Mouse (Mus musculus): ENCODE measurements around the gene Gpr153. TPM values are rescaled to one million over a fixed set of nuclear protein-coding genes. Genes with fewer than 3 reads are reported as not detected.

The Gpr153 gene
- polyA plus RNA-seq, 1 experiment from 2014 or later, result 3.0 TPM

DNA sequence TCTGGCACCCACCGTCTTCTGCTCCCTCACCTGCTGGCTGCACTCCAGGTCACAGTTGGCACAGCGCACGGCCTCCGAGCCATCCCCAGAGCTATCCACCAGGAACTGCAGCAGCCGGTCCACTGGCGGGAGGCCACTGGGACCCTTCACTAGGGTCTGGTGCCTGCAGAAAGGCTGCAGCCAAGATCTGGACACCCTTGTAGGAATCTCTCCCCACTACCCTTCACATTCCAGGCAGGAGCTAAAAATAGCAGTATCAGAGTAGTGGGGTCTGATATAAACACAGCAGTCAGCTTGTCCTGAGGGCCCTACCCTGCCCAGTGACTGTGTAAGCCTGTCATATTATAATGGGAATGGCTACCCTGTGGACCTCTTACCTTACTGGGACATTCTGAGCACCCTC is 43.6 kb downstream of the Gpr153 start:
- Histone ChIP-seq H3K27me3 (ENCODE audit: low read depth, poor library complexity, severe bottlenecking) (peaks cover 73% of the 10 kb centered on the region), H3K4me1 (peaks cover 40% of the 10 kb centered on the region), H3K9me3 (replicated peaks) (no peaks in the 10 kb centered on the region), H3K4me3 (no peak overlapping the region), H3K36me3 (no peaks in the 10 kb centered on the region), H3K27ac (no peak overlapping the region)
- 94% methylated on average over 6 of the region's 6 CpGs for WGBS
- no peak for DNase-seq (ENCODE audit: low spot score)

DNA sequence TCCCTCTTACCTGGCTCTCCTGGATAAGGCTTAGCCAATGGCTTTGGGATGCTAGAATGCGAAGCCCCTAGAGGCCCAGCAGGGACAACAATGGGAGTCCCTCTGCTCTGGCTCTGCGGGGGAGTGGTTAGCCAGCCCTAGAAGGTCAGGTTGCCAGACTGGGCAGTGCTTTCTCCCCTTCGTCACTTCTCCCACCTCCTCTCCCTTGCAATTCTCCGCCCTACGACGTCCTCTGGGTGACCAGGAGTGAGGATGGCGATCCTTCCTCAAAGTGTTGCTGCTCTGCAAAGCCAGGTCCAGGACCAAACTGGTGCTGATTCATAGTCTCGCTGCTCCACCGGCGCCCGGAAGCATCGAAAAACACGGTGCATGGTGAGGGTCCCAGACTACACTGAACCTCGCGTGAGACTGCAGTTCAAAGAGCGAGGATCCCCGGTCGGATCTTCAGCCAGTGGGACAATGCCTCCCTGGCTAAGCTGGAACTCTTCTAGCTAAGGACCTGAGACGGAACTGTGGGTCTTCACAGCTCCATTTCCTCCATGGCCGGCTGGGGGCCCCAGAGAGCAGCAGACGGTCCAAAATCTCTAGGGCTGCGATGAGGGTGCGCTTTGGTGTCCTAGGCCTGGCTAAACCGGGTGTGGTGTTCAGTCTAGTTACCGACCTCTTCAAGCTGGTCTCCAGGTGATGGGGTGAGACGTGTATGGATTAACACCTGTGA is 44.6 kb downstream of the Gpr153 start, which contains the start of gene Rnf207:
Gene Rnf207, minus strand, starts transcription at position 477 of the 718 bp plus-strand sequence.
- Histone ChIP-seq H3K4me1 (peaks cover 30% of the 10 kb centered on the region), H3K27ac (0 out of 2 replicates have a peak within 1 kb of the TSS, but pooled peaks have one; percentile 31), H3K9me3 (replicated peaks) (no peaks in the 10 kb centered on the region), H3K36me3 (no peaks in the 10 kb centered on the region), H3K27me3 (ENCODE audit: low read depth, poor library complexity, severe bottlenecking) (peaks cover 63% of the 10 kb centered on the region), H3K4me3 (peak within 1 kb of the TSS; percentile 37)
- WGBS, result 2% methylated on average over 26 of the region's 26 CpGs
- DNase-seq (ENCODE audit: low spot score), result peak; percentile 61

DNA sequence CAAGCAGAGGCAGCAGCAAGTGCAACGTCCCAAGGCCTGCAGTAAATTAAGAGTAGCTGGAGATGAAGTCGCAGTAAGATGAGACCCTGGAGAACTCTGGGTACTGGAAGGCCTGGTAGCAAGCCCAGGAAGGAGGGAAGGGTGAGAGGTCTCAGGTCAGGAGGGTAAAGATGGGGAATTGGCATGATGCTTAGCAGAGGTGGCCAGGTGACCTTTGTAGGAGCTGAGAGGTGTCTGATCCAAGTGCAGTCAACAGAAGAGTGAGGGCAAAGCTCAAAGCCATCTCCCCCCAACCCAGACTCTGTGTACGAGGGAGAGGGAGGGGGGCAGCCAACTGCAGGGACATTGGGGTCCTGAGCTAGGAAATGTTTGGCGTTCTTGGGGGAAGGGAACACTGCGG is 47.4 kb downstream of the Gpr153 start:
- Histone ChIP-seq H3K4me3 (no peak overlapping the region), H3K27me3 (ENCODE audit: low read depth, poor library complexity, severe bottlenecking) (peaks cover 35% of the 10 kb centered on the region), H3K36me3 (no peaks in the 10 kb centered on the region), H3K9me3 (replicated peaks) (no peaks in the 10 kb centered on the region), H3K4me1 (peaks cover 11% of the 10 kb centered on the region), H3K27ac (no peak overlapping the region)
- DNase-seq (ENCODE audit: low spot score), result no peak
- WGBS, result 47% methylated on average over 5 of the region's 5 CpGs

DNA sequence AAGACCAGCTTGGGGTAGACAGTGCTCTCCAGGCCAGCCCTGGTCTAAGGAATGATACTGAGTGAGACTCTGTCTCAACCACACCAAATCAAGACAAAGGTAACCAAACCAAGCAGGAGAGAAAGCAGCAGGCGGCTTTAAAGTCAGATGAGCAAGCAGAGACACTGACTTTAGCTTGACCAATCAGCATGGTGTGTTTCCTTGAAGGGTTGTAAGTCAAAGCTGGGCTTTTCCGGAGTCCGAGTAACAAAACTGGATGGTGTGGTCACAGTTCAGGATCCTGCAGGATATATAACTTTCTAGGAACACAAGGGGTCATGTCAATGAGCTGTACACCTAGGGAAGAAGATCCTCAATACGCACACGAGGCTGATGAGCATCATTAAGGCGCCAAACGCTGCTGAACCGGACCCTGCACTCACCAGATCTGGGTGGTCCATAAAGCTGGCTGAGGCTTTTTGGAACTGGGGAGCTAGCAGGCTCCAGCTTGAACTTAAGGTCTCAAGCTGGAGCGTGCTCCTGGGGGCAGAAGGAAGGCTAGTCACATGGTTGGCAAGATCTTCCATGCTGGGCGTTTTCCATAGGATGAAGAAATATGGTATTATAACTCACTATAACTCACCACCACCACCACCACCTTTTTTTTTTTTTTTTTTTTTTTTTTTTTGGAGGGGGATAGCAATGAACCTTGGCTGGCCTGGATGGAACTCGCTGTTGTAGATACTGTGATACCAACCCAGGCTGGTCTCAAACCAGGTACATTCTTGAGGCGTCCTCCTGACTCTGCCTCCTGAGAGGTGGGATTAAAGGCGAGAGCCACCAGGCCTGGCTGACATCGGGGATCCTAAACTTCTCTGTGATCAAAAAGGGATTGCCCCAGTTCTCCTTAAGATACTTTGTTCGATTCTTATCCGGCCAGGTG is 50.9 kb downstream of the Gpr153 start:
- no peaks in the 10 kb centered on the region for H3K9me3 ChIP-seq (replicated peaks)
- WGBS, result 56% methylated on average over 16 of the region's 16 CpGs
- peaks cover 30% of the 10 kb centered on the region for H3K36me3 ChIP-seq
- peaks cover 6% of the 10 kb centered on the region; the same call in 1 of the 2 replicates for H3K27me3 ChIP-seq (ENCODE audit: low read depth, poor library complexity, severe bottlenecking)
- peaks cover 17% of the 10 kb centered on the region for H3K4me1 ChIP-seq
- peak overlapping the region; percentile 95 for H3K27ac ChIP-seq
- H3K4me3 ChIP-seq, result peak overlapping the region; percentile 94
- DNase-seq (ENCODE audit: low spot score), result no peak

DNA sequence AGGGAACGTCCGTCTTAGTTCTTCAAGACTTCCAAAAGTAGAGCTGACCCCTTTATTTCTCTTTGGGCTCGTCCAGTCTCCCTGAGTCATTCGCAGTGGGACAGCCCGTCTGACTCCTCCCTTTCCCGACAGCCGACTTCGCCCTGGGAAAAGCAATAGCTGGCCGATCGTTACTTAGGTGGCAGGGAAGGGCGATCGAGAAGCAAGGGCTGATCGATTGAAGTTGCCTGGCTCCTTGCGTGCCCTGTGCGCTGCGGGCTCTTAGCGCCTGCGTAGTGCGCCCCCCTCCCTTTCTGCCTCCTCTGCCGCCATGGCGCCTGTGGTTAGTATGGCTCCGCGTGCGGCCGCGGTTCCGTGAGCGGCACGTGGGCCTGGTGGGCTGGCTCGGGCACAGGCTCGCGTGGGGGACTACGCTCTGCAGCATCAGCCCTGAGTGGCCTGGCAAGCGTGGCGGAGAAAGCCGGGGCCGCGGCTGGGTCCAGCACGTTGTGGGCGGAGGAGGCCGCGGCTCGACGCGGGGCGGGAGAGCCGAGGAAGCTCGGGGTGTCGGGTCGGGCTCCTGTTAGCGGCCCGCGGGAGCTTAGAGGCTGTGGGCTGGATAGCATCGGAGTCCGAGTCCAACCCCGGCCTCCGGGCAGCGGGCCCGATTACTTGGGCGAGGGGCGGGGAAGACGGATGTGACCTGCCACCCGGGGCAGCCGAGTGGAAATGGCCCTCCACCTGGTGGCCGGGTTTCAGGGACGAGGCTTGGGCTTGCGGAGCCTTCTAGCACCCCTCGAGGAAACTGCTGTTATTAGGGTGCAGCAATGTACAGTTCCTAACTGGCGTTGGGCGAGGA is 51.8 kb downstream of the Gpr153 start, which contains the start of gene Rpl22:
Gene Rpl22, plus strand, starts transcription at position 169 of the 838 bp plus-strand sequence.
- under 1% methylated on average over 69 of the region's 70 CpGs for WGBS
- Histone ChIP-seq H3K27ac (peak within 1 kb of the TSS; percentile 95), H3K4me3 (peak within 1 kb of the TSS; percentile 94), H3K36me3 (peaks cover 39% of the 10 kb centered on the region), H3K4me1 (peaks cover 21% of the 10 kb centered on the region), H3K9me3 (replicated peaks) (no peaks in the 10 kb centered on the region), H3K27me3 (ENCODE audit: low read depth, poor library complexity, severe bottlenecking) (peaks cover 6% of the 10 kb centered on the region; the same call in 1 of the 2 replicates)
- peak; percentile 90 for DNase-seq (ENCODE audit: low spot score)

DNA sequence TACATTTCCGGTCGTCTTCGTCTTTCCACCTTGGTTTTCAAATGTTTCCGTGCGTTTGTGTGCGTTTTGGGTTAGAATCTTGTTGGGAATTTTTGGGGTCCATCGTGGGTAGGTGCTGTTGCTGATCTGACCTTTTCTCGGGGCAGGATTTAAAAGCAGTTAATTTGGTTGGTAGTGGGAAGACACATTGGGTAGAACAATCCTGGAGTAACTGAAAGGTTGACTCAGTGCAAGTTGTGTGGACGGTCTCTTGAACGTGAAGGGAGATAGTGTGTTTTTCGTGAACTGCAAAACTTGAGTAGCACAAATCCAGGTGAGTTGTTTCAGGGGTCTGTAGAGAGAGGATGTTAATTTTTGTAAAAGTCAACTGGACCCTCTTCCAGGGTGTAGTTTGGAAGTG is 52.5 kb downstream of the Gpr153 start:
- no peak for DNase-seq (ENCODE audit: low spot score)
- H3K36me3 ChIP-seq, result peaks cover 46% of the 10 kb centered on the region
- no peaks in the 10 kb centered on the region for H3K9me3 ChIP-seq (replicated peaks)
- H3K27ac ChIP-seq, result peak overlapping the region; percentile 95
- H3K4me3 ChIP-seq, result peak overlapping the region; percentile 94
- WGBS, result 2% methylated on average over 11 of the region's 11 CpGs
- H3K4me1 ChIP-seq, result peaks cover 21% of the 10 kb centered on the region
- peaks cover 4% of the 10 kb centered on the region; the same call in 1 of the 2 replicates for H3K27me3 ChIP-seq (ENCODE audit: low read depth, poor library complexity, severe bottlenecking)

DNA sequence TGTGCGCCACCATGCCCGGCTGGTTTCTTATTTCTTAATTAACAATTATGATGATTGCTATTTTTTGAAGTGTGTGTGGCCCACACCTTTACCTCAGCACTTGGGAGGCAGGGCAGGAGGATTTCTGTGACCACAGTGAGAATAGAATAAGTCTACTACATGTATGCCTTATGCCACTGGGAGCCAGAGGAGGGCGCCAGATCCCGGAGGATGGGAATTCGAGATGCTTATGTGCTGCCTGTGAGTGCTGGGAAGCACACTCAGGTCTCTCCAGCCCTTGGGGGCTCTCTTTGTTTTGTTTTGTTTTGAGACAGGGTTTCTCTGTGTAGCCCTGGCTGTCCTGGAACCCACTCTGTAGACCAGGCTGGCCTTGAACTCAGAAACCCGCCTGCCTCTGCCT is 54.7 kb downstream of the Gpr153 start:
- H3K27me3 ChIP-seq (ENCODE audit: low read depth, poor library complexity, severe bottlenecking), result no peaks in the 10 kb centered on the region
- 76% methylated on average over 6 of the region's 6 CpGs for WGBS
- peaks cover 21% of the 10 kb centered on the region for H3K4me1 ChIP-seq
- peak; percentile 62 for DNase-seq (ENCODE audit: low spot score)
- H3K9me3 ChIP-seq (replicated peaks), result no peaks in the 10 kb centered on the region
- no peak overlapping the region for H3K27ac ChIP-seq
- peaks cover 68% of the 10 kb centered on the region for H3K36me3 ChIP-seq
- H3K4me3 ChIP-seq, result no peak overlapping the region

DNA sequence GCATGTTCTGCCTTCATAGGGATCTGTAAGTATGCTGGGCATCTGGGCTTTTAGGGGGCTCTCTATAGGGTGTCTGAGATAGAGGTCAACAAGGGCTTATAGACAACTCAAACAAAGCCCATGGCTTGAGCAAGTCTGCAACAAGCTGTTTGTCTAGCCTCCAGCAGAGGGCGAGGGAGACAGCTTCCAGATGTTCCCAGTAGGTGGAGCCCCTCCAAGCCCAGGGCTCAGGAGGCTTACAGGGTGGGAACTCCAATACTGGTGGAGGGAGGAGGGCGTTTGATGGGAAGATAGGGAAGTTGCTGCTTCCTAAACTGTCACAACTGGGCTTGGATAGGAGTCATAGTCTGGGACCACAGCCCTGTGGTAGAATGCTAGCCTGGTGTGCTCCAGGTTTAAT is 58.9 kb downstream of the Gpr153 start:
- H3K4me1 ChIP-seq, result peaks cover 6% of the 10 kb centered on the region
- H3K9me3 ChIP-seq (replicated peaks), result no peaks in the 10 kb centered on the region
- no peak overlapping the region for H3K4me3 ChIP-seq
- H3K27ac ChIP-seq, result no peak overlapping the region
- 47% methylated on average over 2 of the region's 2 CpGs for WGBS
- peak; percentile 75 for DNase-seq (ENCODE audit: low spot score)
- peaks cover 83% of the 10 kb centered on the region for H3K36me3 ChIP-seq
- H3K27me3 ChIP-seq (ENCODE audit: low read depth, poor library complexity, severe bottlenecking), result peaks cover 33% of the 10 kb centered on the region

DNA sequence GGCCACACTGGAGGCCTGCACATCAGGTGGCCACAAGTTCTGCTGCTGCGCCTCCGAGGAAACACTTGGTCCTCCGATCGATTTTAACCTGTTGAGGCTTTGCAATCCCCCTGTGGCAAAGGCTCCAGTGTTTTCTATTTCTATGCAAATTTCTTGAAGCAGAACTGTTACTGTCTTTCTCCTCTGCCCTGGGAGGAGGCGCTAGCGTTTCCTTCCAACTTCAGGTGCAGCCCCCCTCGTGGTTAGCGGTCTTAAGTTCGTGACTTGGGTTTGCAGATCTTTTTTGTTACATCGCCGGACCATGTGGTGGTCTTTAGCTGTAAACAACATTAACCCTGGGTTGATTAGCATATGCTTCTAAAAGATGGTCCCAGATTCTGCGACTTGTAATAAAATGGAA is 59.6 kb downstream of the Gpr153 start:
- whole genome bisulfite sequencing, result 96% methylated on average over 12 of the region's 12 CpGs
- H3K27me3 ChIP-seq (ENCODE audit: low read depth, poor library complexity, severe bottlenecking), result peaks cover 39% of the 10 kb centered on the region
- no peak overlapping the region for H3K4me3 ChIP-seq
- H3K36me3 ChIP-seq, result peaks cover 77% of the 10 kb centered on the region
- H3K27ac ChIP-seq, result no peak overlapping the region
- no peak for DNase-seq (ENCODE audit: low spot score)
- peaks cover 9% of the 10 kb centered on the region for H3K4me1 ChIP-seq
- no peaks in the 10 kb centered on the region for H3K9me3 ChIP-seq (replicated peaks)

Other genes with a start within 250 kb of the Gpr153 start
- 24.5 and 26.5 TPM in 2 replicates for gene Zbtb48, start 246.6 kb upstream of the Gpr153 start, polyA plus RNA-seq (2016; fragmentation: Nextera tagmentation; extraction: Ambion mirVana)
- 0.35 and 0.65 TPM in 2 replicates for gene Tas1r1, start 235.7 kb upstream of the Gpr153 start, polyA plus RNA-seq (2016; fragmentation: Nextera tagmentation; extraction: Ambion mirVana)
- 52.1 and 54.1 TPM in 2 replicates for gene Nol9, start 234.9 kb upstream of the Gpr153 start, polyA plus RNA-seq (2016; fragmentation: Nextera tagmentation; extraction: Ambion mirVana)
- 9.5 and 13.3 TPM in 2 replicates for gene Plekhg5, start 201.7 kb upstream of the Gpr153 start, polyA plus RNA-seq (2016; fragmentation: Nextera tagmentation; extraction: Ambion mirVana)
- gene Tnfrsf25, start 158.3 kb upstream of the Gpr153 start, polyA plus RNA-seq (2016; fragmentation: Nextera tagmentation; extraction: Ambion mirVana), result 0.67 and 0.75 TPM in 2 replicates
- 2.9 and 3.2 TPM in 2 replicates for gene Espn, start 121.9 kb upstream of the Gpr153 start, polyA plus RNA-seq (2016; fragmentation: Nextera tagmentation; extraction: Ambion mirVana)
- gene Hes2, start 115.4 kb upstream of the Gpr153 start, polyA plus RNA-seq (2016; fragmentation: Nextera tagmentation; extraction: Ambion mirVana), result not detected in 2 replicates
- 34.8 and 36.7 TPM in 2 replicates for gene Acot7, start 96.1 kb upstream of the Gpr153 start, polyA plus RNA-seq (2016; fragmentation: Nextera tagmentation; extraction: Ambion mirVana)
- not detected in 2 replicates for gene Hes3, start 17.4 kb downstream of the Gpr153 start, polyA plus RNA-seq (2016; fragmentation: Nextera tagmentation; extraction: Ambion mirVana)
- gene Icmt, start 23.0 kb downstream of the Gpr153 start, polyA plus RNA-seq (2016; fragmentation: Nextera tagmentation; extraction: Ambion mirVana), result 31.4 and 33.9 TPM in 2 replicates
- gene Rnf207, start 44.8 kb downstream of the Gpr153 start, polyA plus RNA-seq (2016; fragmentation: Nextera tagmentation; extraction: Ambion mirVana), result 0.70 and 1.1 TPM in 2 replicates
- gene Rpl22, start 51.5 kb downstream of the Gpr153 start, polyA plus RNA-seq (2016; fragmentation: Nextera tagmentation; extraction: Ambion mirVana), result 352 and 417 TPM in 2 replicates
- 0.01 and 0.03 TPM in 2 replicates for gene Chd5, start 64.4 kb downstream of the Gpr153 start, polyA plus RNA-seq (2016; fragmentation: Nextera tagmentation; extraction: Ambion mirVana)
- 2.8 and 3.8 TPM in 2 replicates for gene Nphp4, start 202.5 kb downstream of the Gpr153 start, polyA plus RNA-seq (2016; fragmentation: Nextera tagmentation; extraction: Ambion mirVana)
- 3.9 and 5.2 TPM in 2 replicates for gene Kcnab2, start 203.6 kb downstream of the Gpr153 start, polyA plus RNA-seq (2016; fragmentation: Nextera tagmentation; extraction: Ambion mirVana)

Measured in limb, embryonic 10.5 days (tissue).